Mouse (Mus musculus) myocyte (in vitro differentiated cells): ENCODE results near the gene Slc22a16.

Experiments used
- MYOD1 ChIP-seq, 3 experiments: IDR thresholded peaks; one replicate each; pipeline ENCODE4 v1.6.1; 2011; ENCODE audit warnings: control low read depth in 2 of 3, low read depth in 2 of 3, mild to moderate bottlenecking in 2 of 3, moderate library complexity in 1 of 3; ENCODE audit not compliant: insufficient read length in 2 of 3, control insufficient read depth in 1 of 3
- POLR2A ChIP-seq: IDR thresholded peaks from one replicate; pipeline ENCODE4 v1.6.1; 2011; ENCODE audit warnings: low read depth, mild to moderate bottlenecking, control low read depth, moderate library complexity; ENCODE audit not compliant: insufficient read length
- TCF3 ChIP-seq: IDR thresholded peaks from one replicate; pipeline ENCODE4 v1.6.1; 2011; ENCODE audit warnings: low read depth, control low read depth; ENCODE audit not compliant: insufficient read length
- USF1 ChIP-seq: IDR thresholded peaks from one replicate; pipeline ENCODE4 v1.6.1; 2011; ENCODE audit warnings: low read depth, mild to moderate bottlenecking, control low read depth, moderate library complexity

DNA sequence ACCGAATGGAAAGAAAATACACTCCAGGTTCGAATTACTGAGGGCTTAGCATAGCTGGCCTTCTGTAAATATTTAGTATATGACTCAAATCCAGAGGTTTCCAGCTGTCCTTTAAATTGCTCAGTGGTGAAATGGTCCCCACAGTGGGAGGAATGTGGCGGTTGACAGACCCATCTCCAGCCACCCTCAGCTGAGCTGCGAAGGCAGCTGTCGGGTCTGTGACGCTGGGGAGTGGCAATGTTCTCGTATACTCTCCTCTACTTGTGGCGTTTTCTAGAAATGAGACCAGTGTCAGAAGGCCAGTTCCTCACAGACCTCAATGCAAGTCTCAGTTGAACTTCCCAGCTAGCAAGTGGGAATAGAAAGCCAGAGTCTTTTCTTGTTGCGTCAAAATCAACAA is 74.3 kb downstream of the Slc22a16 start:
- TF ChIP-seq TCF3 (peak; percentile 16), MYOD1 (IDR thresholded peaks at IDR 0.05; ENCODE audit: control insufficient read depth in 1 of 3, insufficient read length in 2 of 3, low read depth in 2 of 3) (peak in 2 of 3 experiments; percentile 85 to 89), USF1 (no peak), POLR2A (no peak)
